Mouse (Mus musculus): ENCODE measurements at regions not wholly inside any gene's neighbourhood (a gene's known extent, or its start where the extent isn't known, plus 50 kb on each side); places are given as distances from the start of the nearest gene placed in this dataset.

GRCm38 (mm10) chr5:35156371-35156770, 50.8 kb upstream of the Lrpap1 start:
- H3K36me3 ChIP-seq (ENCODE audit: control insufficient read depth, insufficient read depth, low read length): no peaks in the 10 kb centered on the region
- no peak overlapping the region for H3K4me2 ChIP-seq (ENCODE audit: low read depth, low read length)
- no peaks in the 10 kb centered on the region for H3K4me1 ChIP-seq (ENCODE audit: control insufficient read depth, insufficient read depth, low read length)
- WGBS: 63% methylated on average over 7 of the region's 7 CpGs
- no peak overlapping the region for H3K9ac ChIP-seq (ENCODE audit: low read depth, low read length)
- H3K27ac ChIP-seq (ENCODE audit: low read length): no peak overlapping the region
- ATAC-seq: no peak
- H3K9me3 ChIP-seq (ENCODE audit: control insufficient read depth, low read length): no peaks in the 10 kb centered on the region
- H3K4me3 ChIP-seq (ENCODE audit: low read length): no peak overlapping the region
- no peaks in the 10 kb centered on the region for H3K27me3 ChIP-seq (replicated peaks; ENCODE audit: control insufficient read depth, insufficient read depth, low read length)

GRCm38 (mm10) chr5:35155717-35156116, 50.2 kb upstream of the Lrpap1 start:
- Histone ChIP-seq H3K27ac (ENCODE audit: low read length) (no peak overlapping the region), H3K4me3 (ENCODE audit: low read length) (no peak overlapping the region), H3K9ac (ENCODE audit: low read depth, low read length) (no peak overlapping the region), H3K36me3 (ENCODE audit: control insufficient read depth, insufficient read depth, low read length) (no peaks in the 10 kb centered on the region), H3K4me1 (ENCODE audit: control insufficient read depth, insufficient read depth, low read length) (no peaks in the 10 kb centered on the region), H3K9me3 (ENCODE audit: control insufficient read depth, low read length) (no peaks in the 10 kb centered on the region), H3K4me2 (ENCODE audit: low read depth, low read length) (no peak overlapping the region), H3K27me3 (replicated peaks; ENCODE audit: control insufficient read depth, insufficient read depth, low read length) (no peaks in the 10 kb centered on the region)
- 83% methylated on average over 3 of the region's 3 CpGs for WGBS
- ATAC-seq: no peak
